Mouse (Mus musculus): ENCODE results near the gene Lonp1. TPM values are rescaled to one million over a fixed set of nuclear protein-coding genes. Genes with fewer than 3 reads are reported as not detected.
"Not testable (repeated sequence)": the region's sequence is repeated elsewhere in the genome, so short reads cannot be mapped to it uniquely, and the experiment has no call there.

Lonp1 gene
- 10 to 100 TPM; 61.5 to 63.4 TPM for total RNA-seq (2021)

DNA sequence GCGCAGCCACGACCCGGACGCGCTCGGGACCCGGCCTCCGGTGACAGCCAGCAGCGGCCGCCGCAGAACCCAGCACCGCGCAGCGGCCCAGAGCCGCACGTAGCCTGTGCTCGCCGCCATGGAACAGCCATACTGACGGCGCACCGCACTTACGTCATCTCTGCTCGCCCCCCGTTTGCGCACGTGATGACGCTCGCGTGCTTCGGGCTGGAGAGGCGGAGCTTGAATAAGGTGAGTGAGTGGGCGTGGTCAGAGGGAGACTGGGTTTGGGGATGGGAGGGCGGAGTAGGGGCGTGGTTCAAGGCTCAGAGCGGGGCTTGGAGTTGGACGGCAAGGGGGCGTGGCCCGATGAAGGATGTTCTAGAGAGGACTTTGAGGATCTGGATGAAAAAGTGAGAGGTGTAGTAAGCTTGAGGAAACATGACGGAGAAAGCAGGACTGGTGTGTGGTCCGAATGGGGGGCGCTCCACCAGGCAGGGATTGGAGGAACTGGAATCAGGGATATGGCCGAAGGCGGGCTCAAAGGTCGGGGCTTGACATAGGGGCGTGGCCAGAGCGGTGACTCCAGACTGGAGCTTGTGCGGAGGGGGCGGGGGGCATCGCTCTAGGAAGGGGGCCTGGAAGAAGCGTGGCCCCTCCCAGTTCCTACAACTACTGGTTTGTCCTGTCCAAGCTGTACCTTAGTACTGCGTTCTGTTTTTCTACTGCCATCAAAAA, at the start of gene Lonp1:
Gene Lonp1, minus strand, starts transcription at position 134 of the 717 bp plus-strand sequence.
- DNase-seq: peak; percentile 97
- intact Hi-C loops (cut with DNase I): no loop called here

DNA sequence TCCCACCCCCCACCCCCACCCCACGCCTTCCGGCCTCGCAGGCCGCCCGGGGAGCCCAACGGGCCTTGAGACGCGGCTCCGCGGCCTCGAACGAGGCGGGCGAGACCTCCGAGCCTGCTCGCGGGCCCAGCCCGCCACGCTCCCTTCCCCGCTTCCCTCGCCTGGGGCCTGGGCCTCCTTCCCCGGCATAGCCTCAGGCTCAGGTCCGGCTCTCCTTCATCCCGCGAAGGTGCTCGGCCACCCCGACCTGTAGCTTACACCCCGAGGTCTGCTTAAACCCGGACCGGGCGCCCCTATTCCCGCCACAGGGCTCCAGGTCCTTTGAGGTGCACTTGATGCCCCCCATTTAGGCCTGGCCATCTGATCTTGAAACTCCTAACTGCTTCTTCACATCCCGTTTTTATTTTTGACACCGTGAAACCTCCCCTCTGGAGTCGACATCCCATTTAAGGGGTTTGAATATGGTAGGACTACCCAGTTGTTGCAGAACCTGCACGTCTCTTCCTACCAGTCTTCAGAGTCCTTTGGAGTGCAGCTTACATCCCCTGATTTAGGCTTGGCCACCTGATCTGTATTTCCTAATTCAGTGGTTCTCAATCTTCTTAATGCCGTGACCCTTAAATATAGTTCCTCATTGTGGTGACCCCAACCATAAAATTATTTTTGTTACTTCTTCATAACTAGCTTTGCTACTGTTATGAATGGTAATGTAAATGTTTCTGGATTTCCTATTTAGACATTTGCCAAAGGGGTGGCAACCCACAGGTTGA, 47.1 kb upstream of the Lonp1 start:
- peak; percentile 15 for DNase-seq
- intact Hi-C loops (cut with DNase I): no loop called here

DNA sequence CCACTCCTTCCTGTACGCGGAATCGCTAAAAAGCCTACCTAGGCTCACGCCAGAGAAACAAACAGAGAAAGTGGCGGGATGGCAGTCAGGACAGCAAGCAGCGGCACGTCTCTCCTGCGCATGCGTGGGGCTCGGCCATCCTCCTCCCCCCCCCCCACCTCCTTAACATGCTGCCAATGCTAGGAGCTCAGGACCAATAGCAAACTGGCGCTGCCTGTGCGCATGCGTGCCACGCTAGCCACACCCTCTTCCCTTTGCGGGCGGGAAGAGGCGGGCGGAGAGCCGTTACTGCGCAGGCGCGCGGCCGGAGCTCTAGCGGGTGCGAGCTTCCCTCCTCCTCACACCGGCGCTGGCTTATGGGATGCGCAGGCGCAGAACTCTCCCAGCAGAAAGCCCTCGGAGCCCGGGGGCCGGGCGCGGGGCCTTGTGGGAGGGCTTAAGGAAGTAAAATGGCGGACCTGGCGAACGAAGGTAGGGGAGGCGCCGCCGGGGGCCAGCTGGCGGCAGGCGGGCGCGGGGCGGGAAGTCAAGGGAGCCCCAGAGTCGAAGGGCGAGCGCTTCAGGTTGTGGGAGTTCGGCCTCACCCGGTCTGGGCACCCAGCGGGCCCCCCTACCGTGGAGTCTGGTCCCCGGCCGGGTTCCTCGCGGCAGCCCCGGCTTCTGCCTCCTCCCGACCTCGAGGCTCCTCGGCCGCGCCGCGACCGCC, 46.4 kb upstream of the Lonp1 start, which contains the start of gene Ranbp3:
Gene Ranbp3, plus strand, starts transcription at position 354 of the 706 bp plus-strand sequence.
- DNase-seq: peak; percentile 100
- intact Hi-C loops (cut with DNase I): no loop called here

DNA sequence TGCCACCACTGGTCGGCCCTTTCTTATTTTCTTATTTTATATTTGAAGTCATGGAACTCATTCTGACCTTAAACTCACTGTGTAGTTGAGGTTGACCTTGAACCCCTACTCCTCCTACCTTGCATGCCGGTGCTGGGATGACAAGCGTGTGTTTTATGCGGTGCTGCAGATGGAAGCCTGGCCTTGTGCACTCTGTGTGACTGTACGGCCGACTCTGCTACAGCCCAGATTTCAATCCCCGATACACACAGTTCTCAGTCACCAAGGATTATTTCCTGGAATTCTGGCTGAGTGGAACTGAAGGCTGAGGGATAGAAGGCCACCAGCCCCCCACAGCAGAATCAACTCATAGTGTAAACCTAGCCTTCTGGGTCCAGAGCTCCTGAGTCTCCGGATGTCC, 43.1 kb upstream of the Lonp1 start:
- DNase-seq: no peak
- intact Hi-C loops (cut with DNase I): no loop called here

DNA sequence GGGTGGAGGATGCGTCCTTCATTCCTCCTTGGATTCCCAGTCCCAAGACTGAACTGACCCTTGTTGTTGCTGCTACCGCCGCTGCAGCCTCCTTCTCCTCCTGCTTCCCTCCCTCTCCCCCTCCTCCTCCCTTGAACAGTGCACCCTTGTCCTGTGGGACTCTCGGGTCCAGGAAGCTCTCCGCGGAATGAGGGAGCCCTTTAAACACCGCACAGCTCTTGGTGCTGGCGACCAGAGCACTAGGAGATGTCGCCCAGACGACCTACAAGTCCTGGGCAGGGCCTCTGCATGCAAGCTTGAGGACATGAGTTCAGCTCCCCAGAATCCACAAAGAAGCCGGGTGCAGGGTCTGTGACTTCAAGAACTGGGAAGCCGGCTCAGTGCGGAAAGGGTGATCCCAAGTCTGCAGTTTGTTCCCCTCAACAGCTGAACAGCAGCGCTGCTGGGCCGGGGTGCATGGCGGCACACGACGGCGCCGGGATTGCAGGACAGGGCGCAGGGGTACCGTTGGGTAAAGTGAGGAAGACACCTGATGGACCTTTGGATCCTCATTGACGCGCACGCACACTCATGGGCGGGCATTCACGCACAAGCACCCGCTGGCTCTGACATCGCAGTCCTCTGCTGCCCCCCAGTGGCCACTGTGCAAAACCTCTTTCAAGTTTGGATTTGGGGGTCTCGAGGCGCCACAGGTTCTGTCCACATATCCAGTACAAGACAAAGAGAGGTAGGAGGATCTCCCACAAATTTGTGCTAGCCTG, 41.9 kb upstream of the Lonp1 start:
- DNase-seq: peak; percentile 92
- intact Hi-C loops (cut with DNase I): no loop called here

DNA sequence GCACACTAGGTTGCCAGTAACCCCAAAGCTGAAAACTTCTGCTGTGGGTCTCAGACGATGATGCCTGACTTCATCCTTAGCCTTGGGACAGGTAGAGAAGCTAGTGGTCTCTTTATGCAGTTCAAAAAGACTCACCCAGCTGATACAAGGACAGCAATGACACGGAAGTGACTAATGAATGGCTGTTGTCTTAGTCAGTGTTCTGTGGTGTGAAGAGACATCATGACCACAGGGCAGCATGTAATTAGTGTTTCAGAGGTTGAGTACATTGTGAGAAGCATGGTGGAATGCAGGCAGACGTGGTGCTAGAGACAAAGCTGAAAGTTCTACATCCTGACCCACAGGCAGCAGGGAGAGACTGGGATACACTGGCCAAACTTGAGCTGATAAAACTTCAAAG, 40.9 kb upstream of the Lonp1 start:
- intact Hi-C loops (cut with DNase I): no loop called here
- no peak for DNase-seq

DNA sequence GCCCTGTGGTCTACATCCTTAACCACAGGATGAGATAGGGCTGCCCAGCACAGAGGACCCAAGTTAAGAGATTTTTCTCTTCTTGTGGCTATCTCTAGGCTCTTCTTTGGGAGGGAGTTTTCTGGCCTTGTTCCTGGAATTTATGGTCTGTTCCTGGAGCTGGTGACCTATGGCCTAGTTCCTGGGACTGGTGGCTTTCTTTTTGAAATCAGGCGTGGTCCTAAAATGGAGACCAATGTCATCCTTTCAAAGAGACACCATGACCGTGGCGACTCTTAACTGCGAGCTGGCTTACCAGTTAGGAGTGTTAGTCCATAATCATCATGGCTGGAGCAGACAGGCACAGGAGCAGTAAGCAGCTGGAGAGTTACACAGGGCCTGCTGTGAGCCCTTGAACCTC, 39.7 kb upstream of the Lonp1 start:
- no peak for DNase-seq
- intact Hi-C loops (cut with DNase I): no loop called here

DNA sequence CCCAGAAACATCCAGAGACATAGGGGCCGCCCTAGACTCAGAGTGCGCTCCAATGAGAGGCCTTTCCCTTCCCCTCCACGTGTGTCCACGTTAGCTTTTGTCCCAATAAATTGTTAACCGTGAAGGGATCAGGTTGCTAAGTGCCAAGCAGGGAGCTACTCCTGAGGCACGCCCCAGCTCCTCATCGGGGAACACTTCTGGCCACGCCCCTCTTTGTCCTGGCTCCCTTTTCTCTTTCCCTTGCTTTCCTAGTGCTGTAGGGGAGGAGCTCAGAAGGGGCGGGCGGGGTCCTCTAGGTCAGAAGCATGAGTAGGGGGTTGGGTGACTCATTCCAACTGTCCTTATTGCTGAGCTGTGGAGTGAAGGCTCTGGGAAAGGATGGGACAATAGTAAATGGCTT, 37.6 kb upstream of the Lonp1 start:
- DNase-seq: no peak
- intact Hi-C loops (cut with DNase I): no loop called here

DNA sequence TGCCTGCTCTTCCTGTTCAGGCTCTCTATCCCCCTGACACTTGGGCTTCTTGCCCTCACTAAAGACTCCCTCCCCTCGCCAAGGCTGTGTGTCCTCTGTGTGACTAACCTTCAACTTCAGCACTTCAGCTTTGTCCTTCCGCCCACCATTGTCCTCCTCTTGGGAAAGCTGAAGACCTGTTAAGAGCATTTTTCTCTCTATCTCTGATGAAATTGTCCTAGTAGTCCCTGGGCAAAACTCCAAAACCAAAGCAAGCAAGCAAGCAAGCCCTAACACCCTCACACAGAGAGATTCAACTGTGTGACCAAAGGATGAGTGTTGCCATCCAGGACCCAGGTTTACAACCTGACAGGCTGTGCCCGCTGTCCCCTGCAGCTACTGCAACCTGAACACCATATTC, 37.0 kb upstream of the Lonp1 start:
- no peak for DNase-seq
- intact Hi-C loops (cut with DNase I): no loop called here

DNA sequence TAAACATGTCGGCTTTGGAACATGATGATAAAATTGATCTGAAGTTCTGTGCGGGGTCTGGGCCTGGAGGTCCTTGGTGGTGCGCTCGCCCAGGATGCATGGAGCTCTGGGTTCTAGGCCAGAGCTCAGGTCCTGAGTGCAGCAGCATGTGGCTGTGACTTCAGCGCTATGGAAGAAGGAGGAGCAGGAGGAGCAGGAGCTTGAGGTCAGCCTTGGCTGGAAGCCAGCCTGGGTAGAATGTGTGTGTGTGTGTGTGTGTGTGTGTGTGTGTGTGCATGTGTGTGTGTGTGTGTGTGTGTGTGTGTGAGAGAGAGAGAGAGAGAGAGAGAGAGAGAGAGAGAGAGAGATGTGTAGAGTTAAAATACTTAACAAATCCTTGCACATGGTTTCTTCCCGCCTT, 29.5 kb upstream of the Lonp1 start:
- intact Hi-C loops (cut with DNase I): no loop called here
- no peak for DNase-seq

DNA sequence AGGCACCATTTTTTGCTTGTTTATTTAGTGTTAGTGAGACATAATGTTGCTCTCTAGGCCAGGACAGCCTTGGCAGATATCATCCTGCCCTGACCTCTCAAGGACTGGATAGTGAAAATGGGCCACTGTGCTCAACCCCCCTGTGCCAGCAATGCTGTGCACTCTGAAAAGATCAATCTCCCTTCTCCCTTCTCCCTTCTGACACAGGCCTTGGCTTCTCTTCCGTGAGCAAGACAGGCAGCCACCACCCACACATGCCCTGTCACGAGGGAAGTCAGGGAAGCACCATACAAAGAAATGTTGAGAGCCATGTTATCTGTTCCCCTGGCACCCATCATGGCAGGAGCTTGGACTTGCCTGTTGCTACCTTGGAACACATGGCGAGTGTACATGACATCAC, 28.6 kb upstream of the Lonp1 start:
- no peak for DNase-seq
- intact Hi-C loops (cut with DNase I): no loop called here

DNA sequence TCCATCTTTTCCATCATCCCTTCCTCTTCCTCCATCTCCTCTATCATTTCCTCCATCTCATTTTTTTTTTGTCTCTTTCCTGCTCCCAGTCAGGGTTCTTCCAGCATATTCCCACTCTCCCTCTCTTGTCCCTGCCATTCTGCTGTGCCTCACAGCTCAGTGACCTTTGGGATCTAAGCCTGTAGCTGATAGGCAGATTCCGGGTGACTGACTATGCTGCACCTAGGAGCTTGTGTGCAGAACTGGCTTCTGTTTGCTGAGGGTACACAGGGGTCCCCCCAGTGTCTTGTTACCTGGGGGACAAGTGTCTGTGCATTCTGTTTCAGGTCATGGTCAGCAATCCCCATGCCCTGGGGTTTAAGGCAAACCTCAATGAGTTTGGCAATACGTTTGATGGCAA, 28.1 kb upstream of the Lonp1 start:
- DNase-seq: no peak
- intact Hi-C loops (cut with DNase I): no loop called here

DNA sequence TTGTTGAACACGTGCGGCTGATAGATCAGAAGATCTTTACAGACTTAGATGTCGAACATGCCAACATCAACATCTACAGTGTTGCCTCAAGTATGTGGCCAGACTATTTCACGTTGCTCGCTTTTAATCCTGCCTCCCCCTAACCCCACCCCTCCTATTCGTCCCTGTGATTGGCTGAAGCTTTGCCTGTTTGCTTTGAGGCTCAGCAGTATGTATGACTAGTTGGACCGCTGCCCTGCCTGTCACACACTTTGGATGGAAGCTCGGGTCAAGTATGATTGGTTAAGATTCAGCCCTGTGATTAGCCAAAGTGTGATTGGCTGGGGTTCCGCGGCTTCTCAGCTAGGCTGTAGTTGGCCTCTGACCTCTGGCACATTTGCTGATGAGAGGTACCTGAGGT, 25.1 kb upstream of the Lonp1 start:
- intact Hi-C loops (cut with DNase I): no loop called here
- DNase-seq: peak; percentile 18

DNA sequence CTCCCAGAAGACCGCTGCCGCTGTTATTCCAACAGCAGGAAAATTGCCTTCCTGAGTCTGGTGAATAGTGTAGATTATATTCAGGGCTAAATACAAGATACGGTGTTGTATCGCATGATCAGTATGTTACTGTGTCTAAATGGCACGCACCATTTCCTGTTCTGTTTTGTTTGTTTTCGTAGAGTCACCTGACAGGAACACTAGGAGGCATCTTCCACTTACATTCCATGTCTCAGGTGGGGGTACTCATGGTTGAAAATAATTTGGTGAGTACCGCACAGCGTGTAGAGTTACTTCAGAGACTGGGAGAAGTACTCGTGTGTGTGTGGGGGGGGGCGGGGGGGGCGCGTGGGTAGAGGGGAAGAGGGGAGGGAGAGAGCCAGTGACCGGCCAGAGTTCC, 20.9 kb upstream of the Lonp1 start:
- intact Hi-C loops (cut with DNase I): no loop called here
- DNase-seq: no peak

DNA sequence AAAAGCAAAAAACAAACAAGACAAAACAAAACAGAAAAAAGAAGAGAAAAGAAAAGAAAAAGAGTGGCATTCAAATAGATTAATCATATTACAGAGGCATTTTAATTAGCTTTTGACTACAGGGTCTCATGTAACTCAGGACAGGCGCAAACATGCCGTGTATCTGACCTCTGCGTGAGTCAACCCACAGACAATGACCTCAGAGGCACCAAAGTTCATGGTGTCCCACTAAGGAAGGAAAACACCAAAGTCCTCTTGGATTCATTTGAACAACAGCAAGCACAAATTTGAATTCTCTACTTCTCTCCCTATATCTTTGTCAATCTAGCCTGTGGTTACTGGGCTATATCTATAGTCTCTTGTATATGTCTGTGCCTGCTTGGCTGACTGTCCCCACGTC, 16.6 kb upstream of the Lonp1 start:
- DNase-seq: no peak
- intact Hi-C loops (cut with DNase I): no loop called here

DNA sequence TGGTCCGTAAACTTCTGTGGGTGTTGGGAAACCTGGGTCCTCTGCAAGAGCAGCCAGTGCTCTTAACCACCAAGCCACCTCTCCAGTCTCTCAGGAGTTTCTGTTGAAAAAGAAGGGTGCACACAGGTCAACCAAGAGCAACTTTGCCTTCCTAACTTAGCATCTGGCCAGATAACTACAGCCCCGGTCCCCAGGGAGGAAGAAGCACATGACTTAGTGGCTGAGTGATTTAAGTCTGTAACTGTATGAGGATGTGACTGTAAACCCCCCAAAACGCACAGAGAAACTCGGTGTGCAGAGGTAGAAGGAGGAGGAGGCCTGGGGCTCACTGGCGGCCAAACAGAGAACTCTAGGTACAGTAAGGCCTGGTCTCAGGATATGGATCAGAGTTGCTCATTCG, 7.3 kb upstream of the Lonp1 start:
- no peak for DNase-seq
- intact Hi-C loops (cut with DNase I): no loop called here

DNA sequence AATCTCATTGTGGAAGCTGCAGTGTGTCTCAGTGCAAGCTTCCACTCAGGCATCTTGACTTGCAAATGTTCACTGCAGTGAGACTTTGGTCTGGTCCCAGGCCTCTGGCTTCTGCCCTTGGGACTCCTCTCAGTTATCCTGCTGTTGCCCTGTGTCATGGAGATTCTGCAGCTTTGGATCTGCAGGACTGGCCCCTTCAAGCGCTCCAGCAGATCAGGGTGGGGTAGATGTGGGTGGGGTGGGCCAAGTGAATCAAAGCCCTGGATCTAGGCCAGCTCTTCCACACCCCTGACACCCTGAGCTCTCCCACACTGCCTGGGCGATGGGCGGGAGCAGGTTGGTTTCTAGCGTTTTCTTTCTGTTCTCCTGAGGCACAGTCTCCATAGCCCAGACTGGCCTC, 5.1 kb upstream of the Lonp1 start:
- intact Hi-C loops (cut with DNase I): no loop called here
- no peak for DNase-seq

DNA sequence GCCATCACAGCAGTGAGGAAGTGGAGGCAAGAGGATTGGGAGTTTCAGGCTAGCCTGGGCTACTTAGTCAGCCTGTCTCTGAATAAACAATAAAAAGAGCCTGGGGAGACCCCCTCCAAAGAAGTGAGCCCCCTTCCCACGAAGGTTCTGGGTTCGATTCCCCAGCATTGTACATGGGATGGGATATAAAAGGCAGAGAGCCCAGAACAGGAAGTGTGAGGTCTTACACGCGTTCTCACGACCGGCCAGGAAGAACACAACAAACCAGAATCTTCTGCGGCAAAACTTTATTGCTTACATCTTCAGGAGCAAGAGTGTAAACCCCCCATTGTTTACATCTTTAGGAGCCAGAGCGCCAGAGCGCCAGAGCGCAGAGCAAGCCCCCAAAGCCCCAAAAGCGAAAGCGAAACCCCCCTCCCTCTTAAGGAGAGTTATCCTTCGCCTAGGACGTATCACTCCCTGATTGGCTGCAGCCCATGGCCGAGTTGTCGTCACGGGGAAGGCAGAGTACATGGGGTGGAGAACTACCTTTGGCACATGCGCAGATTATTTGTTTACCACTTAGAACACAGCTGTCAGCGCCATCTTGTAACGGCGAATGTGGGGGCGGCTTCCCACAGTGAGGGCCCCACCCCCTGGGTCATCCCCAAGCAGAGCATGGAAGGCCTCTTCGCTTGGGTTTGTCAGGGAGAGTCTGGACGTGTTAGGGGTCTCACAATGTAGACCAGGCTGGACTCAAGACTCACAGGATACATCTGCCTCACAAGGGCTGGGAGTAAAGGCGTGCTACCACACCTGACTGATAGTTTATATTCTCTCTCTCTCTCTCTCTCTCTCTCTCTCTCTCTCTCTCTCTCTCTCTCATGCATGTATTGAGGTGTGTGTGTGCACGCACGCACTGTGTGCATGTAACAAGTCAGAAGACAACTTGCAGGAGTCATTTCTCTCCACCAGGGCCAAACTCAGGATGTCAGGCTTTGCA, 3.4 kb upstream of the Lonp1 start:
- DNase-seq; intact Hi-C loops (cut with DNase I): not testable (repeated sequence)

DNA sequence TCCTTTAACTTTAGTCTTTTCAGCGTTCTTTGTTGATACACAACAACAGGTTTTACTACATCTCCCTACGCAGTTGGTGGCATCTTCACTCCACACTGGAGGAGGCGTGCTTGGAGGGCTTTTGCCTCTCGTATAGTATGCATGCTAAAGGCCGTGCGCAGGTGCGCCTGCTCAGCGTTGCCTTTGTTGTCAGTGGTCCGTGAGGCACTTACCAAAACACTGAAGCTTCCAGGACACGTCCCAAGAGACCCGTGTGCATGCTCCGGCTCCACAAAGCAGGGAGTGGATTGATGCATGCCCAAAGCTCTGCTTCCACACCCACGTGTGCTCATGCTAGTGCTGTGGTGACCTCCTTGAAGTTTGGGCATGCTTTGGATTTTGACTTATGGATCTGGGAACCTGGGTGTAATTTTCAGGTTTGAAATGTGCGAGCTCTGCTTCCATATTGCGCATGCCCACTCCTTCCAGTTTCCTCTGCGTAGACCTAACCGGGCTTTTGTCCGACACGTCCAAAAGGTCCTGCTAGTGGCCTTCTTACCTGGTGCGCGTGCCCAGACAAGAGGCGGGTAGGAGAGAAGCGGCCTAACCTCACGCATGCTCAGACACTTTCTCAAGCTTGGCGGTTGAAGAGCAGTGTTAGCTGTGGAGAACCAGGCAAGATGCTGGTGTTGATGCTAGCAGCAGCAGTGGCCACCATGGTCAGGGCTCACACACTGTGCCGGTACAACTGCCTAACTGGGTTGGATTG, 1.0 kb upstream of the Lonp1 start, which contains the start of gene Catsperd:
Gene Catsperd, plus strand, starts transcription at position 614 of the 748 bp plus-strand sequence.
- intact Hi-C loops (cut with DNase I): no loop called here
- DNase-seq: peak; percentile 30

Measured in left cerebral cortex, postnatal 4 days (tissue).